Mouse (Mus musculus): ENCODE measurements around the gene Ptpn7.

Ptpn7 gene

GRCm38 (mm10) chr1:135129543-135130183 is 2.8 kb upstream of the Ptpn7 start:
- DNase-seq = no peak

- DNase-seq = no peak
Measured at GRCm38 (mm10) chr1:135130376-135131018, 2.0 kb upstream of the Ptpn7 start.

GRCm38 (mm10) chr1:135131034-135131433 is 1.5 kb upstream of the Ptpn7 start:
- DNase-seq = no peak

- no peak for DNase-seq
Measured at GRCm38 (mm10) chr1:135131560-135131959, 940 bp upstream of the Ptpn7 start.

DNA sequence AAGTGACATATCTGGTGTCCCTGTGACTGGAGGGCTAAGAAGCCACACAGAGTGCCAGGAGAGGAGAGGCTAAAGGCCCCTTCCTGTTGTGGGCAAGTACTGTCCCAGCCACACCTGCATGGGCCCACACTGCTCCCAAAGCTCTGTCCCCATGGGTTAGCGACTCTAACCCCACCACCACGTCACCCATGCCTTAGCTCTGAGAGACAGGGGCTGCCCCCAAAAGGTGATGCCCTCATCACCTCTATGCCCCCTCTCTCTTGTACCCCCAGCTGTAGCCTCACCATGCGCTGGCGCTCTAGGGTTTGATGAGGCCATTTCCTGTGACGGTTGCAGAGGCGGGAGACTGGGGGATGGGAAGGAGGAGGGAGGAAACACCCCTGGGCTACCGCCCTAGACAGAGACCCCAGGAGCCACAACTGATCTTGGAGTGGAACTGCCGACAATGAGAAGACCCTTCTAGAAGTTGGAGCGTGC is 431 bp downstream of the Ptpn7 start:
- DNase-seq = no peak

DNA sequence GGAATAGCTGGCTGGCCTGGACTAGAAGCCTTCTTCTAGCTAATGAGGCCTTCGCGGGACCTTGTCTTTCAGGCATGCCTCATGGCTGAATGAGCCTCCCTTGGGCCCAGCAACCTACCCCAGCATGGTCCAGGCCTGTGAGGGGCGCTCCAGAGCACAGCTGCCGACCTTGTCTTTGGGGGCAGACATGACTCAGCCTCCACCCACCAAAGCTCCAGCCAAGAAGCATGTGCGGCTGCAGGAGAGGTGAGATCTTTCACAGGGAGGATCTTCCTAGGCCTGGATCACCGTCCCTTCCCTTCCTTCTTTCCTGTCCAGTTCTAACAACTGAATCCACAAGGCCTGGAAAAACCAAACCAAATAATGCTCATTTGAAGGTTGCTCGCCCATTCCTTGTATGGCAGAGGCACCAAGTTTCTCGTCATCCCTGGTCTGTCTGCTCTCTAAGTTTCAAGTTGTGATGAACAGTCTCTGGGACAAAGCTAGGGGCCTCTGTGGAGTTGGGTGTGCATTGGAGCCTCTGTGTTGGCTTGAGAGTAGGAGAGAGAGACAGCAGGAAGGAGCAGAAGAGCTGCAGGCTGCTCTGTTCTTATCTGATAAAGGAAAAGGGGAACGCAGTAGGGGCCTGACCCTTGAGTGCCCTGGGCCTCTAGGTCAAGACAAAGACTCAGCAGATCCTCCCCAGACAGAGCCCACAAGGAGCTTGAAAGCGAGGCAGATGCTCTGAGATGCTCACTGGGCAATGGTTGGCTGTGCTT is 1.4 kb downstream of the Ptpn7 start:
- DNase-seq = no peak

GRCm38 (mm10) chr1:135135111-135135787 is 2.7 kb downstream of the Ptpn7 start:
- DNase-seq = no peak

DNA sequence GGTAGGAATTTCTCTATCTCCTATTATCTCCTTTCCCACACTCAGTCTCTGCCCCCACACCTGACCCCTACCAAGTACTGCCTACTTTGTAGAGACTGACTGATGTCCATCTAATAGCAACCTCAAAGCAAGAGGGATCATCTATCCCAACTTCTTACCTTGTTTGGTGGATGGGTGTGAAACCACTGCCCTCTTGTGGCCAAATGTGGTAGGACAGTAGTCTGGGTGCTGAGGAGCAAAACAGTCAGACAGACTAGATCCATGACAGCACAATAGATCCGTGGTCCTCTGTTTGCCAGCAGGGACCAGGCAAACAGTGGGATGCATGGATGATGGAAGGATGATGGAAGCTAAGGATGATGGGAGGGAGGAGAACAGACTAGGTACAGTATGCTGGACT is 4.0 kb downstream of the Ptpn7 start:
- peak; percentile 71 for DNase-seq

GRCm38 (mm10) chr1:135139906-135140305 is 7.4 kb downstream of the Ptpn7 start:
- DNase-seq = no peak

DNA sequence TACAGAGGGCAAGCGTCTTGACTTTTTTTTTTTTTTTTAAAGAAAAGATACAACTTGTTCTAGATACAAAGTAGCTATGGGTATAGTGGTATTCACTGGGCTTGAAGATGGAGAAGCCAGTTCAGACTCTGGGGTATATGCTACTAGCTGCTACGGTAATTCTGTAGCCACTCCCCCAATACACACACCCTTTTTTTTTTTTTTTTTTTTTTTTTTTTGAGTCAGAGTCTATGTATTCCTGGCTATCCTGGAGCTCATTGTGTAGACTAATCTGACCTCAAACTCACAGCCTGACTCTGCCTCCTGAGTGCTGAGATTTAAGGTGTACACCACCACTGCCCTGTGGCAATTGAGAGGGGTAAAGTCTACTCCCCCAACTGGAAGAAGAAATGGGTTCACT is 10.0 kb downstream of the Ptpn7 start:
- no peak for DNase-seq

DNA sequence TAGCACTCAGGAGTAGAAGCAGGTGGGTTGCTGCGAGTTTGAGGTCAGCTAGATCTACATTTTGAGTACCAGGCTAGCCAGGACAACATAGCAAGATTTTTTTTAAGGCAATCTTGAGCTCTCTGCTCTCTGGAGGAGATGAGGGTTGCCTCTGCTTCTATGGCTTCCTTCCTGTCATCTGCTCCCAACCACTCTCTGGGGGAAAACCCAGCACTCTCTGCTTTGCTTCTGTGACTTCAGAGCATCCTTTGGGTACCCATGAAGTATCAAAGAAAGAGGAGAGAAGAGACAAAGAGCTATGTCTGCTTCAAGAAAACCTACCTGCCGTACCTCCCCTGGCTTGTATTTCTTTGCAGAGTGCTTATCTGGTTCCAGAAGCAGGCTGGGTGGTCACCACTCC is 11.4 kb downstream of the Ptpn7 start:
- no peak for DNase-seq

GRCm38 (mm10) chr1:135146077-135146945 is 13.8 kb downstream of the Ptpn7 start, which contains the start of gene Arl8a:
Gene Arl8a (plus strand): TSS chr1:135146824.
- DNase-seq = peak; percentile 79

DNA sequence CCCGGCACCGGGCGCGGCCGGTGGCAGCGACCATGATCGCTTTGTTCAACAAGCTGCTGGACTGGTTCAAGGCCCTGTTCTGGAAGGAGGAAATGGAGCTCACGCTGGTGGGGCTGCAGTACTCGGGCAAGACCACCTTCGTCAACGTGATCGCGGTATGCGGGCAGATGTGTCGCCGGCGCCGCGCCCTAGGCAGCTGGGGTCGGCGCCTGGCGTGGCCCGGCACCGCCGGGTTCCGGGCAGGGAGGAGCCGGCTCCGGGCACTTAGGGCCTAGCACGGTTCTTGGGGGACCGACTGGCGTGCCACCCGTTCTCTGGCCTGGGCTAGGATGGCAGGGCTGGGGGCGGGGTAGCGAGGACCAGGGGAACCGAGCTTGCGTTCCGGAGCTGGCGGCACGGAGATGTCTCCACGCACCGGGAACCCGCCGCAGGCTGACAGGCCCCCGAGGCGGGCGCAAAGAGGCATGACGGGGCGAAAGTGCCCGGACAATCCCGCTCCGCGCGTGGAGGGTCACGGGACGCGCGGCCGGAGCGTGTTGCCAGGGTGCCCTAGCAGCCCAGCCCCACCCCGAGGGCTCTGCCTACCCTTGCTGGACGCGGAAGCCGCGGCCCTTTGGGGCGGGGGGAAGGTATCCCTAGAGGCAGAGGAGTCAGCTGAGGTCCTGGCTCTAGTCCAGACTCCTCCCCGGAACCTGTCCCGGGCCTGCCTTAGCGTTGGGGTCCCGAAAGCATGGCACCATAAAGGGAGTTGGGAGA is 14.6 kb downstream of the Ptpn7 start:
- DNase-seq = peak; percentile 95

DNA sequence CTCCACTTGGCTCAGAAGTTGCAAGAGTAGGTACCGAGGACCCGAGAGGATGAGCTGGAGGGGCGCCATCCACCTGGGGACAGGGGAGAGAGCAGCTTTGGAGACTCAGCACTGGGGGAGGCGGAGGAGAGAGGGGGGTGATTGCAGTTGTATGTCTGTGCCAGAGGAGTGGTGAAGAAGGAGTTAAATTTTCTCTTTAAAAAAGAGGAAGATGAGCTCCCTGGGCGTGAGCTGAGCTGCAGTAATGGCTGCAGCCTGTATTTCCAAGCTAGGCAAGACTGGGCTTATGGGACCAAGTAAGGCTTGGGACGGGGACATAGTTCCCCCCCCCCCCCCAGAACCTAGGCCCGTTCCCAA is 15.2 kb downstream of the Ptpn7 start:
- no peak for DNase-seq

DNA sequence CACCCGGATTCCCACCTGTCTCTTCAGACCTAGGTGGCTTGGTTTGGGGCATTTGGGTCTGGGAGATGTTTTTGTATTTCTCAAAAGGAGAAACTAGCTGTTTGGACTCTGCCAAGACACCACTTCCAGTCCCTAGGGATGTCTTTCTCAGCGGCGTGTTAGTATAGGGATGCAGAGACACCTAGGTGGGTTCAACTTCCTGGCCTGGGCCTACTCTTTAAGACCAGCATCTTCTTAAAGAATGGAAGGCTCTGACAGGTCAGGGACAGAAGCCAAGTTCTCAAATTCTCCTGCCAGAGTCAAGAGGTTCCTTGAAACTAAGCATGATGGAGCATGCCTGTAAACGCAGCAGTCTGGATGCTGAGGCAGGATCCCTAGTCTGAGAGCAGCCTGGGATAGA is 16.0 kb downstream of the Ptpn7 start:
- no peak for DNase-seq

DNA sequence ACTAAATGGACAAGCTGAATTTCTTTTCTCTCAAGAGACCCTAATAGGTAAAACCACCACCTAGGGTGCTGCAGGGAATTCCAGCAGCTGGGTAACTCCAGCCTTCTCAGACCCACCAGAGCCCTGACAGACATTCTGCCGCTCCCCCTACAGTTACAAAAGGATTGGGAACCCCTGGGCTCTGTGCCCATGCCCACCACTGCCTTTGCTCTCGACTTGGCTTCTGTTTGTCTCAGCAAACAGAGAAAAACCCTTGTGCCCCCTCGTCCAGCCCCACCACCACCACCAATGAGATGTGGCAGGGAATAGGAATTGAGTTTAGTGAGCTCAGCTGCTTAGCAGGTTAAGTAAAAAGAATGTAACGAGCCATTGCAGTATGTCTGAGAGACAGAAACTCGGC is 16.5 kb downstream of the Ptpn7 start:
- no peak for DNase-seq

- no peak for DNase-seq
Measured at GRCm38 (mm10) chr1:135154011-135154410, 21.5 kb downstream of the Ptpn7 start.

GRCm38 (mm10) chr1:135154411-135154959 is 22.0 kb downstream of the Ptpn7 start:
- peak; percentile 85 for DNase-seq

GRCm38 (mm10) chr1:135156300-135156699 is 23.8 kb downstream of the Ptpn7 start:
- DNase-seq = no peak

DNA sequence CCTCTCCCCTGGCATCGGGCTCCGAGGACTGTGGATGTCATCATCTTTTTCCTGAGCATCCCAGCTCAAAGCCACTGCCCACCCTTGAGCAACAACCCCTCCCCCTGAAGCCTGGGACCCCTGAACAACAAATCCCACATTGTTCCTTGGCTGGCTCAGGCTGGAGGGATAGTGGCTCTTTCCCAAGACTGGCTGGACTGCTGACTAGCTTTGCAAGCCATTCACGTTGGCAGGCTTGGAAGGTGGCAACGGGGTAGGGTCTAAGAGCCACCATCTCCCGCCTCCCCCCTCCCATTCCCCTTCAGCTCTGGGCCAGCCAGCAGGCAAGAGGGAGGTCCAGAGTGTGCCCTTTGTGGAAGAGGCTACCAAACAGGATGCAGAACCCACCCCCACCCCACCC is 26.1 kb downstream of the Ptpn7 start:
- DNase-seq = no peak

DNA sequence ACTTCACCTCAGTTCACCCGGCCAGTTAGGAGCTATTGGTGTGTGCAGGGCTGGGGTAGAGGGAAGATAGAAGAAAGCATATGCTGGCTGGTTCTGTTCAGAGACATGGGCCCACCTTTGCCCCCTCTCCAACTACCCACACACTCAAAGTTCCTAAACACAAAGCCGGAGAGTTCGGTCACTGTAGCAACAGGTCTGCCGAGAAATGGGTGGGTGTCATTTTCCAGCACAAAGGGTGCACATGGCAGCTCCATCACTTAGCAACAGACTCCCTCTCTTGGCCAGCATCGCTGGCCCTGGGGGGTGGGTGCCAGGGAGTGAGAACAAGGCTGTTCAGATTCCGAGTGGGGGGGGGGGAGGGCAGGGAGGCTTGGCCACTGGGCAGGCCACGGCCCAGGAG is 26.6 kb downstream of the Ptpn7 start:
- DNase-seq = no peak

Data from kidney, adult 9 months (tissue).